Mouse (Mus musculus) MEL (cell line): ENCODE data around the gene Slc25a22. TPM values are rescaled to one million over a fixed set of nuclear protein-coding genes. Genes with fewer than 3 reads are reported as not detected.

Experiments
- DNase-seq: peaks from one replicate; pipeline ENCODE4 v3.0.0; 2011; ENCODE audit warnings: low read depth, low spot score
- H3K27ac ChIP-seq: 2 replicates; pipeline ENCODE4 v1.5.1; 2012; ENCODE audit warnings: low read depth, mild to moderate bottlenecking, control low read depth, low read length, moderate library complexity; ENCODE audit not compliant: control insufficient read depth
- H3K27me3 ChIP-seq, 2 experiments: fragments of 150-350 bp in 1 of 2; sonication (generic) in 1 of 2; 2 replicates each; pipeline ENCODE4 v1.6.1; 2012; ENCODE audit warnings: low read length in 2 of 2, mild to moderate bottlenecking in 2 of 2, improper control_type of control experiment in 1 of 2, moderate library complexity in 1 of 2; ENCODE audit not compliant: insufficient read depth in 2 of 2, control insufficient read depth in 1 of 2
- H3K36me3 ChIP-seq, 2 experiments: 2 replicates each; pipeline ENCODE4 v1.6.1; 2012 to 2014; ENCODE audit warnings: low read length in 2 of 2, improper control_type of control experiment in 1 of 2, inconsistent platforms in 1 of 2, mild to moderate bottlenecking in 1 of 2; ENCODE audit not compliant: insufficient read depth in 2 of 2, control insufficient read depth in 1 of 2
- H3K4me1 ChIP-seq, 2 experiments: fragments of 150-350 bp in 1 of 2; sonication (generic) in 1 of 2; 2 replicates each; pipeline ENCODE4 v1.6.1; 2012; ENCODE audit warnings: low read length in 2 of 2, improper control_type of control experiment in 1 of 2, mild to moderate bottlenecking in 1 of 2; ENCODE audit not compliant: insufficient read depth in 2 of 2, control insufficient read depth in 1 of 2
- H3K4me3 ChIP-seq, 2 experiments: fragments of 150-350 bp in 1 of 2; sonication (generic) in 1 of 2; 2 replicates each; pipeline ENCODE4 v1.5.1; 2012; ENCODE audit warnings: low read depth in 2 of 2, low read length in 2 of 2, mild to moderate bottlenecking in 2 of 2, moderate library complexity in 2 of 2, control low read depth in 1 of 2, improper control_type of control experiment in 1 of 2; ENCODE audit not compliant: control insufficient read depth in 1 of 2, insufficient read depth in 1 of 2
- H3K79me2 ChIP-seq: 2 replicates; pipeline ENCODE4 v1.6.1; 2012; ENCODE audit warnings: mild to moderate bottlenecking, low read length, moderate library complexity; ENCODE audit not compliant: control insufficient read depth, poor library complexity, insufficient read depth
- H3K9ac ChIP-seq: 2 replicates; pipeline ENCODE4 v1.6.1; 2012; ENCODE audit warnings: low read depth, mild to moderate bottlenecking, control low read depth, low read length, moderate library complexity; ENCODE audit not compliant: control insufficient read depth, poor library complexity, severe bottlenecking
- H3K9me3 ChIP-seq: fragments of 150-350 bp; sonication (generic); replicated peaks from 2 replicates; pipeline ENCODE4 v1.6.1; 2012; ENCODE audit warnings: mild to moderate bottlenecking, low read length, improper control_type of control experiment, moderate library complexity; ENCODE audit not compliant: insufficient read depth
- BHLHE40 ChIP-seq: IDR thresholded peaks from 2 replicates; pipeline ENCODE4 v1.6.1; 2012; ENCODE audit warnings: low read depth, mild to moderate bottlenecking, inconsistent platforms, low read length, improper control_type of control experiment, borderline replicate concordance
- CHD2 ChIP-seq: IDR thresholded peaks from 2 replicates; pipeline ENCODE4 v1.6.1; 2011; ENCODE audit warnings: low read length, improper control_type of control experiment
- CTCF ChIP-seq, 3 experiments: IDR thresholded peaks in 2 of 3; conservative IDR thresholded peaks in 1 of 3; 2 replicates each; pipeline ENCODE4 v1.5.1; 2011 to 2012; ENCODE audit warnings: low read length in 3 of 3, low read depth in 2 of 3, mild to moderate bottlenecking in 2 of 3, improper control_type of control experiment in 1 of 3, inconsistent platforms in 1 of 3, mixed read lengths in 1 of 3, moderate library complexity in 1 of 3; ENCODE audit not compliant: control insufficient read depth in 1 of 3, insufficient read depth in 1 of 3, poor library complexity in 1 of 3, severe bottlenecking in 1 of 3
- E2F4 ChIP-seq: IDR thresholded peaks from 2 replicates; pipeline ENCODE4 v1.6.1; 2011; ENCODE audit warnings: low read depth, low read length, improper control_type of control experiment, borderline replicate concordance
- ELF1 ChIP-seq: IDR thresholded peaks from 2 replicates; pipeline ENCODE4 v1.6.1; 2014; ENCODE audit warnings: low read depth, mild to moderate bottlenecking, inconsistent platforms, low read length, improper control_type of control experiment, moderate library complexity
- GATA1 ChIP-seq: IDR thresholded peaks from 2 replicates; pipeline ENCODE4 v1.6.1; 2011; ENCODE audit warnings: low read depth, low read length, improper control_type of control experiment
- JUND ChIP-seq: IDR thresholded peaks from 2 replicates; pipeline ENCODE4 v1.6.1; 2011; ENCODE audit warnings: low read depth, mild to moderate bottlenecking, improper control_type of control experiment, low read length
- KAT2A ChIP-seq: conservative IDR thresholded peaks from 2 replicates; pipeline ENCODE4 v1.6.1; 2012; ENCODE audit warnings: low read depth, low read length, improper control_type of control experiment, inconsistent platforms
- MAX ChIP-seq: IDR thresholded peaks from 2 replicates; pipeline ENCODE4 v1.6.1; 2011; ENCODE audit warnings: low read length, improper control_type of control experiment
- MEF2A ChIP-seq: IDR thresholded peaks from 2 replicates; pipeline ENCODE4 v1.6.1; 2014; ENCODE audit warnings: low read depth, mild to moderate bottlenecking, inconsistent platforms, low read length, improper control_type of control experiment; ENCODE audit not compliant: poor library complexity, insufficient replicate concordance, severe bottlenecking; ENCODE audit errors: extremely low read depth
- MXI1 ChIP-seq: IDR thresholded peaks from 2 replicates; pipeline ENCODE4 v1.6.1; 2011; ENCODE audit warnings: mild to moderate bottlenecking, low read depth, low read length, improper control_type of control experiment
- MYB ChIP-seq: IDR thresholded peaks from 2 replicates; pipeline ENCODE4 v1.6.1; 2011; ENCODE audit warnings: mild to moderate bottlenecking, low read depth, low read length, improper control_type of control experiment
- NELFE ChIP-seq: IDR thresholded peaks from 2 replicates; pipeline ENCODE4 v1.6.1; 2011; ENCODE audit warnings: low read depth, low read length, improper control_type of control experiment
- POLR2AphosphoS2 ChIP-seq: IDR thresholded peaks from 2 replicates; pipeline ENCODE4 v1.6.1; 2011; ENCODE audit warnings: low read length, improper control_type of control experiment
- RAD21 ChIP-seq: IDR thresholded peaks from 2 replicates; pipeline ENCODE4 v1.6.1; 2011; ENCODE audit warnings: mild to moderate bottlenecking, low read depth, low read length, improper control_type of control experiment
- RCOR1 ChIP-seq: IDR thresholded peaks from 2 replicates; pipeline ENCODE4 v1.6.1; 2012; ENCODE audit warnings: low read depth, mild to moderate bottlenecking, inconsistent platforms, low read length, improper control_type of control experiment
- SMC3 ChIP-seq: IDR thresholded peaks from 2 replicates; pipeline ENCODE4 v1.6.1; 2011; ENCODE audit warnings: low read depth, low read length, improper control_type of control experiment
- TAL1 ChIP-seq: IDR thresholded peaks from 2 replicates; pipeline ENCODE4 v1.6.1; 2012; ENCODE audit warnings: mild to moderate bottlenecking, inconsistent platforms, low read length, moderate library complexity, mixed read lengths
- TCF12 ChIP-seq: IDR thresholded peaks from 2 replicates; pipeline ENCODE4 v1.6.1; 2014; ENCODE audit warnings: low read depth, mild to moderate bottlenecking, inconsistent platforms, low read length, improper control_type of control experiment, moderate library complexity
- ZC3H11A ChIP-seq: IDR thresholded peaks from 2 replicates; pipeline ENCODE4 v1.6.1; 2012; ENCODE audit warnings: low read depth, mild to moderate bottlenecking, inconsistent platforms, low read length, improper control_type of control experiment
- ZKSCAN1 ChIP-seq: IDR thresholded peaks from 2 replicates; pipeline ENCODE4 v1.6.1; 2012; ENCODE audit warnings: low read depth, mild to moderate bottlenecking, inconsistent platforms, low read length, improper control_type of control experiment, moderate library complexity
- polyA plus RNA-seq, 2 experiments: library from polyadenylated mRNA; stranded (reverse) in 1 of 2; unstranded in 1 of 2; fragments of >175 nt in 1 of 2; fragments of >200 nt in 1 of 2; gene quantifications; 2 replicates each; pipeline versions ENCODE4 v1.2.1 to v1.2.4; 2012; ENCODE audit warnings: low replicate concordance in 2 of 2, low read depth in 1 of 2; ENCODE audit not compliant: insufficient read length in 2 of 2, insufficient read depth in 1 of 2, missing spikeins in 1 of 2
- total RNA-seq: library from RNA; depleted of rRNA; stranded (reverse); fragments of 300-350 nt; gene quantifications from 2 replicates; pipeline ENCODE4 v1.2.3, GENCODE M21; 2012

Slc25a22 gene
- total and polyA plus RNA-seq, 3 experiments: 23.8 to 46.0 TPM; not detected in 1

DNA sequence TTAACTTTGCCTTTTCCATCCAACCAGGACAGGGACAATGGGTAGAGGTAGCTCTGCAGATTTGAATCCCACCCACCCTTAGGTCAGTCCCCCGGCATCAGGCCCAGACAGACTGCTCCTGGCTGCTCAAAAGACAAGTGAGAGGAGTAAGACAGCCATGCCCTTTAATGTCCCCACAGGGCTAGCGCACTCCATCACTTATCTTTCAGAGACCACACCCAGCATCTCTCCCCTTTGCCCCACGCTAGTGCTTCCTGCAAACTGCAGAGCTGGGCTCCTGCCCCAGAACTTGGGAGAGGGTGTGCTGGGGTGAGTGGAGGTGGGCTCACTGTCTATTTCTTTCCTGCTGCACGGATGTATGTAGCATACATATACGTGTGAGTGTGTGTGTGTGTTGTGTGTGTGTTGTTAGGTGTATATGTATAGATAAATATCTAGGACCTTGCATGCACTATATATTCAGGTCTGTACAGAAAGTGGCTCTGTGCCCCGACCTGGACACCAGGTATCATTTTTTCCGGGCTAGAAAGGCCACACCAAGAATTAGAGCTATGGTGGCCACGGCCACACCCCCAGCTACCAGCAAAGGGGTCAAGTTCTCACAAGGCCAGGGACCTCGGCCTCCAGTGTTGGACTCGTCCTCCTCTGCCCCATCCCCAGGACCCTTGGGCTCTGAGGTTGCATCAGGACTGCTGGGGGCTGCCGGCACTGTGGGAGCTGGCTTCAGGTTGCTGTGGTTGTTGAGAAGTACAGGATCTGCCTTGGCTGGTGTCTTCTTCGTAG lies 10.6 kb downstream of the Slc25a22 start:
- Histone ChIP-seq H3K9ac (no peak overlapping the region), H3K79me2 (no peaks in the 10 kb centered on the region), H3K9me3 (no peaks in the 10 kb centered on the region), H3K4me3 (no peak overlapping the region), H3K27ac (no peak overlapping the region), H3K27me3 (no peaks in the 10 kb centered on the region; a peak in 1 of 4 replicates), H3K36me3 (peaks cover 0 to under 1% of the 10 kb centered on the region in 2 experiments; a peak in 1 of 4 replicates), H3K4me1 (peaks cover 0 to 3% of the 10 kb centered on the region in 2 experiments; a peak in 1 of 4 replicates)
- DNase-seq: no peak
- TF ChIP-seq MAX: no peak
- no peak for TF ChIP-seq MXI1
- TF ChIP-seq GATA1: no peak
- TF ChIP-seq MEF2A: no peak
- TF ChIP-seq CHD2: no peak
- TF ChIP-seq NELFE: no peak
- no peak for TF ChIP-seq TAL1
- no peak for TF ChIP-seq SMC3
- no peak for TF ChIP-seq KAT2A
- no peak for TF ChIP-seq BHLHE40
- TF ChIP-seq JUND: no peak
- TF ChIP-seq ZKSCAN1: no peak
- no peak for TF ChIP-seq TCF12
- no peak for TF ChIP-seq E2F4
- no peak for TF ChIP-seq MYB
- TF ChIP-seq ZC3H11A: no peak
- no peak for TF ChIP-seq ELF1
- no peak for TF ChIP-seq RAD21
- no peak for TF ChIP-seq CTCF (IDR thresholded peaks at IDR 0.05 in 2 of 3, conservative IDR thresholded peaks at IDR 0.05 in 1 of 3; ENCODE audit: control insufficient read depth in 1 of 3, insufficient read depth in 1 of 3, low read depth in 2 of 3, low read length in 3 of 3, poor library complexity in 1 of 3, severe bottlenecking in 1 of 3)

DNA sequence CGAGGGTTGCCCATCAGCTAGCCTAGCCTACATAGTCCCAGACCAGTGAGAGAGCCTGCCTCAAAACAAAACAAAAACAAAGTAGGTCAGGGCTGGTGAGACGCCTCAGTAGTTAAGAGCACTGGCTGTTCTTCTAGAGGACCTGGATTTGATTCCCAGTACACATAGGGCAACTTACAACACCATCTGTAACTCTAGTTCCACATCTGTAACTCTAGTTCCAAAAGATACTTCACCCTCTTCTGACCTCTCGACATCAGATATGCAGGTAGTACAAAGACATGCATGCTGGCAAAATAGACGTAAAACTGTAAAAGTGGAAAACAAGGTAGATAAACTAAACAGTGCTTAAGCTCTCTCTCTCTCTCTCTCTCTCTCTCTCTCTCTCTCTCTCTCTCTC lies 13.9 kb downstream of the Slc25a22 start:
- H3K27ac ChIP-seq: no peak overlapping the region
- no peak for DNase-seq
- H3K9me3 ChIP-seq: no peaks in the 10 kb centered on the region
- no peak overlapping the region for H3K9ac ChIP-seq
- no peak for TF ChIP-seq TAL1
- no peak for TF ChIP-seq RCOR1
- no peak for TF ChIP-seq POLR2AphosphoS2
- TF ChIP-seq KAT2A: no peak
- TF ChIP-seq JUND: 0 out of 2 replicates have a peak, but pooled peaks have one; percentile 71
- H3K4me3 ChIP-seq: no peak overlapping the region
- no peaks in the 10 kb centered on the region; a peak in 1 of 4 replicates for H3K27me3 ChIP-seq
- peaks cover under 1 to 4% of the 10 kb centered on the region in 2 experiments; a peak in 3 of 4 replicates for H3K4me1 ChIP-seq
- peaks cover 0 to 1% of the 10 kb centered on the region in 2 experiments; a peak in 1 of 4 replicates for H3K36me3 ChIP-seq
- no peaks in the 10 kb centered on the region for H3K79me2 ChIP-seq
